Mouse (Mus musculus) heart, adult 2 months (tissue): ENCODE measurements around the gene Cdyl. TPM values are rescaled to one million over a fixed set of nuclear protein-coding genes. Genes with fewer than 3 reads are reported as not detected.

ENCODE experiments used
- DNase-seq, 2 experiments: peaks; one replicate each; pipeline ENCODE4 v3.0.0; 2021
- H3K27ac ChIP-seq: fragments of 200-600 bp; 2 replicates; pipeline ENCODE4 v1.8.1; 2022
- H3K27me3 ChIP-seq: fragments of 200-500 bp; 2 replicates; pipeline ENCODE4 v1.6.1; 2012; ENCODE audit warnings: mild to moderate bottlenecking, low read length, inconsistent platforms, mixed read lengths; ENCODE audit not compliant: control insufficient read depth, insufficient read depth
- H3K36me3 ChIP-seq: fragments of 200-500 bp; 2 replicates; pipeline ENCODE4 v1.6.1; 2012; ENCODE audit warnings: low read length, inconsistent platforms; ENCODE audit not compliant: control insufficient read depth, insufficient read depth
- H3K4me1 ChIP-seq: fragments of 200-500 bp; 2 replicates; pipeline ENCODE4 v1.6.1; 2011; ENCODE audit warnings: low read length; ENCODE audit not compliant: control insufficient read depth, insufficient read depth
- H3K4me3 ChIP-seq: fragments of 200-600 bp; 2 replicates; pipeline ENCODE4 v1.8.1; 2022
- H3K79me2 ChIP-seq: fragments of 200-500 bp; replicated peaks from 2 replicates; pipeline ENCODE4 v1.6.1; 2012; ENCODE audit warnings: mild to moderate bottlenecking, inconsistent platforms, low read length, moderate library complexity, mixed read lengths; ENCODE audit not compliant: control insufficient read depth, insufficient read depth
- H3K9ac ChIP-seq: fragments of 200-500 bp; 2 replicates; pipeline ENCODE4 v1.6.1; 2012; ENCODE audit warnings: low read depth, mild to moderate bottlenecking, control low read depth, inconsistent platforms, low read length, mixed read lengths
- CTCF ChIP-seq: fragments of 200-600 bp; IDR thresholded peaks from 2 replicates; pipeline ENCODE4 v1.8.1; 2022; ENCODE audit warnings: antibody characterized with exemption, mild to moderate bottlenecking, moderate library complexity
- EP300 ChIP-seq: fragments of 200-500 bp; IDR thresholded peaks from 2 replicates; pipeline ENCODE4 v1.6.1; 2011; ENCODE audit warnings: low read depth, low read length, control low read depth; ENCODE audit not compliant: insufficient read depth
- POLR2A ChIP-seq: fragments of 200-500 bp; IDR thresholded peaks from 2 replicates; pipeline ENCODE4 v1.6.1; 2011; ENCODE audit warnings: mild to moderate bottlenecking, low read depth, low read length, control low read depth; ENCODE audit not compliant: insufficient read depth
- WGBS: fragments of 180-500 bp; shearing (Covaris S2); methylation state at CpG from one replicate; pipeline ENCODE4 v1.1.7; 2018; 5-methylcytosine and 5-hydroxymethylcytosine counted together
- intact Hi-C: fragments of 180-260 bp; cut with DNase I; formaldehyde crosslinking; loops from one replicate; pipeline ENCODE4 v1.15.1; 2025
- polyA plus RNA-seq: library from polyadenylated mRNA; depleted of rRNA; stranded (reverse); fragments of >200 nt; gene quantifications from 2 replicates; pipeline ENCODE4 v1.2.3, GENCODE M21; 2012
- total RNA-seq, 2 experiments: library from RNA; stranded (reverse); gene quantifications; 2 replicates each; pipeline ENCODE4 v1.2.3; 2021

The Cdyl gene
- total and polyA plus RNA-seq, 3 experiments, result 3.1 to 11.2 (median 8.4) TPM

DNA sequence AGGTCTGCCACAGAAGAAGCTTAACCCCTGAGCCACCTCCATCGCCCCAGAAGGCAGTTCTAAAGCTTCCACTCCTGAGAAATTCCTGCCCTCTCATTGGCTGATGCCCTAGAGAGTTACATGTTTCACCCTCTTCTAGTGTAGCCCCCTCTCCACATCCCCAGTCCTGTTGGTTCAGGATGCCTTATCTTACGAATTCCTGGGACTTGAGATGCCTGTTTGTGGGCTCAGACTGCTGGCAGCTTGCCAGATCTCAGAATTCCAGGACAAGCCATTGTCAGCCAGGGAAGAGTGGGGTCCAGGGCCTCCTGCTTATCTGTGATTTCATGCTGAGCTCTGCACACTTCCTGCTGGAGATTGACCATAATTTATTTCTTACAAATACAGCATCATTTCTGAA, 106.2 kb downstream of the Cdyl start:
- H3K27ac ChIP-seq, result no peak overlapping the region
- peaks cover 2% of the 10 kb centered on the region; the same call in 1 of the 2 replicates for H3K36me3 ChIP-seq
- WGBS, result 36% methylated on average over 2 of the region's 2 CpGs
- H3K9ac ChIP-seq, result no peak overlapping the region
- intact Hi-C loops, result no loop called here
- H3K27me3 ChIP-seq, result no peaks in the 10 kb centered on the region
- peaks cover 2% of the 10 kb centered on the region for H3K4me1 ChIP-seq
- DNase-seq, result no peak
- TF ChIP-seq CTCF, result no peak
- no peak overlapping the region for H3K4me3 ChIP-seq
- H3K79me2 ChIP-seq, result peaks cover 4% of the 10 kb centered on the region

DNA sequence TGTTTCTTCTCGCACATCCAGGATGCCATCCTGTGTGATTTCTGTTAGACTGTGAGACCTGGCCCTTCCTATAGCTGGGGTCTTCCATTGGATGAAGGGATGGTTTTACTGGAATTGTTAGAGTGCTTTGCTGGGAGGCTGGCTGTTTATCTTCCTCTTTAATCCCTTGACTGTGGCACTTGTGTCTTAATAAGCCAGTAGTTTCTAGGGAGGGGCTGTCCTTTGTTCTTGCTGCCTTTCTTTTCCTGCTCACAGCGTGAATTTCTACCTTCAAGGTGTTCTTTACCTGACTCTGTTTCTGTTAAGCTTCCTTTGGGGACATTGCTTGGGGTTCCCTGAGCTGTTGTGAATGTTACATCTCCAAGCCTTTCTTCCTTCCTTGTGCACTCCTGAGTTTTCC, 110.0 kb downstream of the Cdyl start:
- WGBS, result 65% methylated on average over 2 of the region's 2 CpGs
- Histone ChIP-seq H3K79me2 (peaks cover 7% of the 10 kb centered on the region), H3K9ac (no peak overlapping the region), H3K36me3 (peaks cover 2% of the 10 kb centered on the region; the same call in 1 of the 2 replicates), H3K27ac (no peak overlapping the region), H3K4me1 (peaks cover 2% of the 10 kb centered on the region), H3K27me3 (no peaks in the 10 kb centered on the region), H3K4me3 (no peak overlapping the region)
- no peak for DNase-seq
- no peak for TF ChIP-seq CTCF
- TF ChIP-seq EP300, result no peak
- no peak for TF ChIP-seq POLR2A
- intact Hi-C loops, result loop anchor here (5.0 to 10.0 kb wide), 2 partner anchors 445 to 737 kb away; no protein-coding TSS in a partner anchor

DNA sequence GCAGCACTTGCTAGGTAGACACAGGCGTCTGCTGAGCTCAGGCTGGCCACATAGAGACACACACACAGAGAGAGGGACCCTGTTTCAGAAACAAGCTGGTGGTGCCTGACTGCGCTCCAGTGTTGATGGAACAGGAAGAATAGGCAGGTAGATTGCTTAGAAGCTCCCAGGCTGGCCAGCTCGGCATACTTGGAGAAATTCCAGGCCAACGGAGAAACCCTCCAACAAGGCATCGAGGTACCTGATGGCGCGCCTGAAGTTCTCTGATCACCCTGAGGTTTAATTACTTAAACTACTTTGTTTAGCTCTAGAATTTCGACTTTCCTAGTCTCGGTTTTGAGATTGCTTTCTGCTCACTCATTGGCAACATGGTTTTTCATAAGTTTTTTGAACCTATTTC, 110.8 kb downstream of the Cdyl start:
- Histone ChIP-seq H3K27ac (no peak overlapping the region), H3K4me3 (no peak overlapping the region), H3K27me3 (no peaks in the 10 kb centered on the region), H3K9ac (no peak overlapping the region), H3K36me3 (peaks cover 2% of the 10 kb centered on the region; the same call in 1 of the 2 replicates), H3K79me2 (peaks cover 7% of the 10 kb centered on the region), H3K4me1 (peaks cover 2% of the 10 kb centered on the region)
- no peak for TF ChIP-seq CTCF
- TF ChIP-seq POLR2A, result no peak
- TF ChIP-seq EP300, result no peak
- WGBS, result 81% methylated on average over 9 of the region's 9 CpGs
- no peak for DNase-seq
- intact Hi-C loops, result loop anchor here (5.0 to 10.0 kb wide), 2 partner anchors 446 to 738 kb away; no protein-coding TSS in a partner anchor

DNA sequence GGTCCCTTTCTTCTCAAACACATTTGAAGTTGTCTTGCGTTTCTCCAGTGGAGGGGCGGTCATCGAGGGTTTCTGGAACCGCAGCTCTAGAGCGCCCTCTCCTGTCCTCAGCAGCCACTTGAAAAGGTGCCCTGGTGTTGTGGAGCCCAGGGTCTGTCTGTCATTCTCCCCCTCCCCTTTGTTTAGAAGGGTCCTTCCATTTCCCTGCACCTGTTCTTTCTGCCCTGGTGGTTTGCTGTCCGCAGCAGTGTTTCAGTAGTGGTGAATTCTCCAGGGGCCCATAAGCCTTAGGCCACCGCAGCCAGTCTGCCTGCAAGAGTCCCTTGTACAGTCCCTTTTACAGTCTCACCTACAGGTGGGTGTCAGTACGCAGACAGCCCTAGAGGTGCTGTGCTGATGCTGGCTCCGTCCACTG, 112.3 kb downstream of the Cdyl start:
- no peaks in the 10 kb centered on the region for H3K4me1 ChIP-seq
- H3K9ac ChIP-seq, result no peak overlapping the region
- no peaks in the 10 kb centered on the region for H3K36me3 ChIP-seq
- TF ChIP-seq POLR2A (no peak), CTCF (peak; percentile 70)
- H3K4me3 ChIP-seq, result no peak overlapping the region
- peak; percentile 23 to 44 for DNase-seq
- intact Hi-C loops, result loop anchor here (5.0 to 10.0 kb wide), 2 partner anchors 447 to 740 kb away; no protein-coding TSS in a partner anchor
- WGBS, result 74% methylated on average over 9 of the region's 9 CpGs
- no peaks in the 10 kb centered on the region for H3K27me3 ChIP-seq
- no peak overlapping the region for H3K27ac ChIP-seq
- H3K79me2 ChIP-seq, result peaks cover 7% of the 10 kb centered on the region

DNA sequence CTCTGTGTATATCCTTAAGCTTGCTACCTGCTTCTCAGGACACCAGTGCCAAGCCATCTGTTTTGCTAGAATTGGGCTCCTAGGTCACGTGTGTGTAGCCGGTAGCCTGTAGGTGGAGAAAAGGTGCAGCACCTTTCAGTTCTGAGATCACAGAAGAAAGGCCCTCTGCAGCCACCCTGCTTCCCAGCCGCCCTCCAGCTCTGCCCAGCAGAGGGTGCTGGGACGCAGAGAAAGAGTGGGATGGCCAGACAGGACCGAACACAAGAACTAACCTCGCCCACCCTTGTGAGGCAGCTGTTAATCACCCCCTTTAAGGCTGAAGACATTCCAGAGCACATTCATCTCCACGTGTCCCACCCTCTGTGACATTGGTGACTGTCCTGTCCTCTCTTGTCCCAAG, 114.1 kb downstream of the Cdyl start:
- no peaks in the 10 kb centered on the region for H3K36me3 ChIP-seq
- intact Hi-C loops, result loop anchor here (1.0 to 10.0 kb wide), 3 partner anchors 174 to 741 kb away; no protein-coding TSS in a partner anchor
- no peak overlapping the region for H3K27ac ChIP-seq
- WGBS, result 50% methylated on average over 7 of the region's 7 CpGs
- no peak overlapping the region for H3K4me3 ChIP-seq
- H3K79me2 ChIP-seq, result peaks cover 7% of the 10 kb centered on the region
- peaks cover 2% of the 10 kb centered on the region; the same call in 1 of the 2 replicates for H3K4me1 ChIP-seq
- no peak overlapping the region for H3K9ac ChIP-seq
- no peaks in the 10 kb centered on the region for H3K27me3 ChIP-seq
- peak; percentile 68 for TF ChIP-seq CTCF
- TF ChIP-seq POLR2A, result no peak
- DNase-seq, result peak in 1 of 2 experiments; percentile 47

DNA sequence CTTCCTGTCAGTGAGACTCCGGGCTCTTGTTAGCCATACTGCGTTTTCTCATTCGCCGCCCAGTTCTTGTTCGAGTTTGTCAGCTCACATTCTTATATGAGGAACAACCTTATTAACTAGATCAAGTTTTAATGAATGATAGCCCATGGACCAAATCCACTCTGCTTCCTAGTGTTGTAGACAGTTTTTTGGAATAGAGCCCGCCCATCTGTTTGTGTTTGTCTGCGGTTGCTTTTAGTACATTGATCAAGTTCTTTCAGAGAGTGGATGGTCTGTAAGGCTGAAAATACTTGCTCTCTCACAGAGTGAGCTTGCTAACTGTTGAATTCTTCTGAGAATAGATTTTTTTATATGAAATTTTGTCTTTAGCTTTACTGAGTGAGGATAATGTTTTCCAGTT, 116.5 kb downstream of the Cdyl start:
- TF ChIP-seq CTCF (no peak), EP300 (no peak), POLR2A (no peak)
- H3K9ac ChIP-seq, result no peak overlapping the region
- WGBS, result 83% methylated on average over 7 of the region's 7 CpGs
- no peaks in the 10 kb centered on the region for H3K36me3 ChIP-seq
- no peaks in the 10 kb centered on the region for H3K27me3 ChIP-seq
- H3K79me2 ChIP-seq, result peaks cover 4% of the 10 kb centered on the region
- H3K4me3 ChIP-seq, result no peak overlapping the region
- no peak overlapping the region for H3K27ac ChIP-seq
- DNase-seq, result no peak
- intact Hi-C loops, result loop anchor here (10.0 kb wide), 1 partner anchor 451 kb away; no protein-coding TSS in a partner anchor
- peaks cover 2% of the 10 kb centered on the region; the same call in 1 of the 2 replicates for H3K4me1 ChIP-seq
